Mouse (Mus musculus) liver, embryonic 12.5 days (tissue): ENCODE results near the gene Tnfsf8. TPM values are rescaled to one million over a fixed set of nuclear protein-coding genes. Genes with fewer than 3 reads are reported as not detected.

Experiments used
- ATAC-seq: fragments of 200-750 bp; cut with Nextera tagmentation; 2 replicates; pipeline ENCODE4 v1.8.0; 2017; ENCODE audit warnings: moderate number of reproducible peaks, mild to moderate bottlenecking, moderate library complexity
- H3K27ac ChIP-seq: fragments of 300-500 bp; sonication (generic); 2 replicates; pipeline ENCODE4 v1.5.1; 2016; ENCODE audit warnings: mild to moderate bottlenecking
- H3K27me3 ChIP-seq: fragments of 300-500 bp; sonication (generic); replicated peaks from 2 replicates; pipeline ENCODE4 v1.6.1; 2016; ENCODE audit warnings: mild to moderate bottlenecking, moderate library complexity
- H3K36me3 ChIP-seq: fragments of 300-500 bp; sonication (generic); 2 replicates; pipeline ENCODE4 v1.6.1; 2016; ENCODE audit warnings: mild to moderate bottlenecking, moderate library complexity
- H3K4me1 ChIP-seq: fragments of 300-500 bp; sonication (generic); 2 replicates; pipeline ENCODE4 v1.6.1; 2016
- H3K4me2 ChIP-seq: fragments of 300-500 bp; sonication (generic); 2 replicates; pipeline ENCODE4 v1.6.1; 2016; ENCODE audit warnings: mild to moderate bottlenecking, moderate library complexity
- H3K4me3 ChIP-seq: fragments of 300-500 bp; sonication (generic); 2 replicates; pipeline ENCODE4 v1.5.1; 2016; ENCODE audit warnings: mild to moderate bottlenecking, moderate library complexity
- H3K9ac ChIP-seq: fragments of 300-500 bp; sonication (generic); 2 replicates; pipeline ENCODE4 v1.6.1; 2016; ENCODE audit warnings: mild to moderate bottlenecking, moderate library complexity
- H3K9me3 ChIP-seq: fragments of 300-500 bp; sonication (generic); replicated peaks from 2 replicates; pipeline ENCODE4 v1.6.1; 2016; ENCODE audit warnings: mild to moderate bottlenecking, moderate library complexity
- WGBS: fragments of 180-500 bp; shearing (Covaris S2); methylation state at CpG from one replicate; pipeline ENCODE4 v1.1.7; 2016; ENCODE audit not compliant: insufficient replicate concordance; 5-methylcytosine and 5-hydroxymethylcytosine counted together
- polyA plus RNA-seq: library from polyadenylated mRNA; unstranded; fragments of >200 nt; fragmentation: Nextera tagmentation; extraction: Ambion mirVana; gene quantifications from 2 replicates; pipeline ENCODE4 v1.2.1, GENCODE M21; 2016

Gene Tnfsf8
- polyA plus RNA-seq, 1 experiment from 2014 or later: 0.06 TPM

DNA sequence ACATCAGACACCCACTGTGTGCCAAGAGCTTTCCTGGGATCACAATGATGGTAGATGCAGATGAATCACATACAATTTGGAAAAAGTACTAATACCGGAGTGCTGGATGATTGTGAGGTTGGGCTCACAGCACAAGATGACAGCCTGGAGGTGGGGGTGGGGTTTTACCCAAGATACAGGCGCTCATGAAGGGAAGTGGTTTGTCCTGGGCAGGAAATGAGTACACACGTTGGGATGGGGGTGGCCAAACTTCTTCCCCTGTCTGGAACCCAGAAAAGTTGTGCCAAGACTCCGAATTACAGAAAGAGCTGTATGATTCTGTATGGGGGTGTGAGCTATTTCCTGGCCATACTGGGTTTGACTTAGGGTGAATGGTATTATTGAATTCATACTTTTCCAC, 38.0 kb downstream of the Tnfsf8 start:
- no peak overlapping the region for H3K4me2 ChIP-seq
- no peaks in the 10 kb centered on the region for H3K36me3 ChIP-seq
- H3K4me1 ChIP-seq: 0 out of 2 replicates have a peak, but pooled peaks cover 4% of the 10 kb centered on the region
- H3K9ac ChIP-seq: no peak overlapping the region
- no peak for ATAC-seq
- 18% methylated on average over 4 of the region's 4 CpGs for WGBS
- no peaks in the 10 kb centered on the region for H3K27me3 ChIP-seq
- no peak overlapping the region for H3K4me3 ChIP-seq
- no peak overlapping the region for H3K27ac ChIP-seq
- no peaks in the 10 kb centered on the region for H3K9me3 ChIP-seq

DNA sequence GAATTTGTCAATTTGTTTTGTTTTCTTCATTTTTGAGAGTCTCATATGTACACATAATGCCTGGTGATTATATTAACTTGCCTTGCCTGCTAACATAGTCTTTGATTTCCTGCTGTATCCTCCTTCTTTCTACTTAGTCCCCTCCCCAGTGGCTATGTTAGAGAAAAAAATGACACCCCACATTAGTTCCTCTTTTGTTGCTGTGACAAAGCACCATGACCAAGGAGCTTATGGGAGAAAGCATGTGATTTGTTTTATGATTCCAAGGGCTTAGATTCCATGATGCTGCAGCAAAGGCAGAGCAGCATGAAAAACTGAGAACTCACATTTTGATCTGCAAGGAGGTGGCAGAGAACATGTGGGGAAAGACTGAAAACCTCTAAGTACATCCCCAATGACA, 43.6 kb downstream of the Tnfsf8 start:
- H3K4me1 ChIP-seq: 0 out of 2 replicates have a peak, but pooled peaks cover 2% of the 10 kb centered on the region
- no peak for ATAC-seq
- no peak overlapping the region for H3K27ac ChIP-seq
- no peaks in the 10 kb centered on the region for H3K27me3 ChIP-seq
- no peaks in the 10 kb centered on the region for H3K36me3 ChIP-seq
- H3K9me3 ChIP-seq: no peaks in the 10 kb centered on the region
- H3K4me3 ChIP-seq: no peak overlapping the region
- H3K4me2 ChIP-seq: no peak overlapping the region
- no peak overlapping the region for H3K9ac ChIP-seq

GRCm38 (mm10) chr4:63815668-63816067, 45.5 kb downstream of the Tnfsf8 start:
- no peak overlapping the region for H3K27ac ChIP-seq
- H3K4me1 ChIP-seq: no peaks in the 10 kb centered on the region
- H3K9me3 ChIP-seq: no peaks in the 10 kb centered on the region
- ATAC-seq: no peak
- H3K36me3 ChIP-seq: no peaks in the 10 kb centered on the region
- WGBS: 64% methylated on average over 2 of the region's 2 CpGs
- no peaks in the 10 kb centered on the region for H3K27me3 ChIP-seq
- H3K4me3 ChIP-seq: no peak overlapping the region
- no peak overlapping the region for H3K9ac ChIP-seq
- H3K4me2 ChIP-seq: no peak overlapping the region

GRCm38 (mm10) chr4:63798083-63798482, 63.1 kb downstream of the Tnfsf8 start:
- Histone ChIP-seq H3K27me3 (no peaks in the 10 kb centered on the region), H3K9me3 (no peaks in the 10 kb centered on the region), H3K9ac (no peak overlapping the region), H3K4me2 (no peak overlapping the region), H3K36me3 (no peaks in the 10 kb centered on the region), H3K4me1 (no peaks in the 10 kb centered on the region), H3K4me3 (no peak overlapping the region), H3K27ac (no peak overlapping the region)
- ATAC-seq: no peak
- 49% methylated on average over 1 of the region's 1 CpGs for WGBS

DNA sequence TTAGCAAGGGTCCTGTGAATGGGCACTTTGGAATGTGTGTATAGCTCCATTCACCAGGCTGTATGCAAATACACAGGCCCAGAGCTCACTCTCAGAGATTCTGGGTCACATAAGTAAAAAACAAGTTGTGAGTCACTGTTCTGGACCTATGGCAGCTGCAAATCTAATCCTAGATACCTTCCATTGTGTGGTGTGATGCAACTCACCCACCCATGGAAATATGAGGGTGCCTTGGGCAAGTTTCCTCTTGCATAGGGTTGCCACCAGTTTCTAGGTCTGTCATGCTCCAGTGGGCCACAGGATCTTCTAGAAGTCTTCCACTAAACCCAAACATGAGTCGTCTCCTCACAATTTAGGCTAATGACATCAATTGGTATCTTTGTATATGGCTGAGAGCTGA, 64.6 kb downstream of the Tnfsf8 start:
- Histone ChIP-seq H3K27me3 (no peaks in the 10 kb centered on the region), H3K9ac (no peak overlapping the region), H3K9me3 (no peaks in the 10 kb centered on the region), H3K4me1 (no peaks in the 10 kb centered on the region), H3K4me3 (no peak overlapping the region), H3K4me2 (no peak overlapping the region), H3K36me3 (no peaks in the 10 kb centered on the region), H3K27ac (no peak overlapping the region)
- WGBS: 63% methylated on average over 1 of the region's 1 CpGs
- ATAC-seq: no peak

DNA sequence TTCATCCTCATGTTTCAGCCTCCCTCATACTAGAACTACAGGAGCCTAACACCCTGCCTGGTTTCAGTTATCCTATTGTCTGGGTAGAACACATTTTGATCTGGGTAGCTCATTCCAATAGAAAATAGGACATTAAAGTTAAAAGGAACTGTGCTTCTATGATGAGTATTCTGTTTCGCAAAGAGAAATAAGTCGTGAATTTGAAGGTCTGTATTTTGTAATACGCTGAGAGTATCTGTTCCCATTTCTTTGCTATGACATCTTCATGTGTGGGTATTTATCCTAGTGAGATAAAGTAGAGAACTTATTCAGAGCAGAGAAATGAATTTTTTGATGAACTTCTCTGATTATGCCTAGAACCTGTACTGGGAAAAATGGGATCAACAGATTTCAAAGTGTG, 68.8 kb downstream of the Tnfsf8 start:
- Histone ChIP-seq H3K4me2 (no peak overlapping the region), H3K9me3 (no peaks in the 10 kb centered on the region), H3K27me3 (no peaks in the 10 kb centered on the region), H3K9ac (no peak overlapping the region), H3K36me3 (no peaks in the 10 kb centered on the region), H3K27ac (no peak overlapping the region), H3K4me3 (no peak overlapping the region), H3K4me1 (no peaks in the 10 kb centered on the region)
- 81% methylated on average over 3 of the region's 3 CpGs for WGBS
- no peak for ATAC-seq

DNA sequence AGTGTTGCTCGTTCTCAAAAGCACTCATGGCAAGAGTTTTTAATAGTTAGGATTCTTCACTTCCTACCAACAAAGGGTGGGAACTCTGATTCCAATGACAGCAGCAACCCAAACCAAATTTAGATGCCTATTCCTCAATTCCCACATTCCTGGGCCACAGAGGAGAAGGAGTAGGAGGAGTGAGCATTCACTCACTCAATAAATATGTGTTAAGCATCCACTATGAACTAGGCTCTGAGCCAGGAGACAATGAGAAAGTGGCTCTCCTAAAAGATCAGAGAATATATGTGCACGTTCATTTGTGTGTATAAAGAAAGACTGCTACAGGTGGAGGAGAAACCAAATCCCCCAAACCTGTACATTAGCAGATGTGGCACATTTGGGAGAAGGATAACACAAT, 75.7 kb downstream of the Tnfsf8 start:
- Histone ChIP-seq H3K4me2 (no peak overlapping the region), H3K4me3 (no peak overlapping the region), H3K27me3 (no peaks in the 10 kb centered on the region), H3K36me3 (no peaks in the 10 kb centered on the region), H3K9me3 (no peaks in the 10 kb centered on the region), H3K4me1 (no peaks in the 10 kb centered on the region), H3K27ac (no peak overlapping the region), H3K9ac (no peak overlapping the region)
- no peak for ATAC-seq
- 44% methylated on average over 2 of the region's 2 CpGs for WGBS

DNA sequence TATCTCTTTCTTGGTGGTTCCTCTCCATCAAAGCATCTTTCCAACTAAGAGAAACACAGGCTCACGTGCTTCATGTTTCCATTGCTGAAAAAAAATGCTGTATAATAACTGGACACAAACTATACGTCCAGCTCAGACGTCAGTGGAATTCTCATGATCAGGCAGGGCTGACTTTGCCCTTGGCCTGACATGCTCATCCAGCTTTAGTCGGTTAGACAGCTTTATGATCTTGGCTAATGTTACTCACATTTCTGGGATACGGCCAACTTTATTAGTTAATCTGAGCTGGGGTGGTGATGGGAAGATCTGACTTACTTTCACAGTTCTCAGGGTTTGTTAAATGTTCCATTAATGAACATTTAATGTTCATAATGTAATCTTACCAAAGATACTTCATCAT, 77.3 kb downstream of the Tnfsf8 start:
- Histone ChIP-seq H3K27me3 (no peaks in the 10 kb centered on the region), H3K9ac (no peak overlapping the region), H3K36me3 (no peaks in the 10 kb centered on the region), H3K4me3 (no peak overlapping the region), H3K4me1 (no peaks in the 10 kb centered on the region), H3K27ac (no peak overlapping the region), H3K4me2 (no peak overlapping the region), H3K9me3 (no peaks in the 10 kb centered on the region)
- 72% methylated on average over 5 of the region's 5 CpGs for WGBS
- ATAC-seq: no peak

- ATAC-seq: no peak
- Histone ChIP-seq H3K9me3 (no peaks in the 10 kb centered on the region), H3K27ac (no peak overlapping the region), H3K36me3 (no peaks in the 10 kb centered on the region), H3K4me2 (no peak overlapping the region), H3K27me3 (no peaks in the 10 kb centered on the region), H3K4me1 (no peaks in the 10 kb centered on the region), H3K9ac (no peak overlapping the region), H3K4me3 (no peak overlapping the region)
- WGBS: 64% methylated on average over 7 of the region's 7 CpGs
Measured at GRCm38 (mm10) chr4:63782970-63783613, 78.1 kb downstream of the Tnfsf8 start.

Other genes with a start within 250 kb of the Tnfsf8 start
- gene Tex48, start 238.9 kb downstream of the Tnfsf8 start, polyA plus RNA-seq: not detected in 2 replicates
- gene Gm11214, start 198.0 kb downstream of the Tnfsf8 start, polyA plus RNA-seq: not detected in 2 replicates
- not detected in 2 replicates for gene Tnfsf15, start 116.2 kb downstream of the Tnfsf8 start, polyA plus RNA-seq
- 5.4 TPM in 2 replicates for gene Tnc, start 185.7 kb upstream of the Tnfsf8 start, polyA plus RNA-seq